Mouse (Mus musculus) MEL (cell line): ENCODE measurements around the gene Vmn1r115. TPM values are rescaled to one million over a fixed set of nuclear protein-coding genes. Genes with fewer than 3 reads are reported as not detected.
"Not testable (repeated sequence)": the region's sequence is repeated elsewhere in the genome, so short reads cannot be mapped to it uniquely, and the experiment has no call there.

Experiments used
- DNase-seq: peaks from one replicate; pipeline ENCODE4 v3.0.0; 2011; ENCODE audit warnings: low read depth, low spot score
- H3K27ac ChIP-seq: 2 replicates; pipeline ENCODE4 v1.5.1; 2012; ENCODE audit warnings: low read depth, mild to moderate bottlenecking, control low read depth, low read length, moderate library complexity; ENCODE audit not compliant: control insufficient read depth
- H3K27me3 ChIP-seq, 2 experiments: fragments of 150-350 bp in 1 of 2; sonication (generic) in 1 of 2; 2 replicates each; pipeline ENCODE4 v1.6.1; 2012; ENCODE audit warnings: low read length in 2 of 2, mild to moderate bottlenecking in 2 of 2, improper control_type of control experiment in 1 of 2, moderate library complexity in 1 of 2; ENCODE audit not compliant: insufficient read depth in 2 of 2, control insufficient read depth in 1 of 2
- H3K36me3 ChIP-seq, 2 experiments: 2 replicates each; pipeline ENCODE4 v1.6.1; 2012 to 2014; ENCODE audit warnings: low read length in 2 of 2, improper control_type of control experiment in 1 of 2, inconsistent platforms in 1 of 2, mild to moderate bottlenecking in 1 of 2; ENCODE audit not compliant: insufficient read depth in 2 of 2, control insufficient read depth in 1 of 2
- H3K4me1 ChIP-seq, 2 experiments: fragments of 150-350 bp in 1 of 2; sonication (generic) in 1 of 2; 2 replicates each; pipeline ENCODE4 v1.6.1; 2012; ENCODE audit warnings: low read length in 2 of 2, improper control_type of control experiment in 1 of 2, mild to moderate bottlenecking in 1 of 2; ENCODE audit not compliant: insufficient read depth in 2 of 2, control insufficient read depth in 1 of 2
- H3K4me3 ChIP-seq, 2 experiments: fragments of 150-350 bp in 1 of 2; sonication (generic) in 1 of 2; 2 replicates each; pipeline ENCODE4 v1.5.1; 2012; ENCODE audit warnings: low read depth in 2 of 2, low read length in 2 of 2, mild to moderate bottlenecking in 2 of 2, moderate library complexity in 2 of 2, control low read depth in 1 of 2, improper control_type of control experiment in 1 of 2; ENCODE audit not compliant: control insufficient read depth in 1 of 2, insufficient read depth in 1 of 2
- H3K79me2 ChIP-seq: 2 replicates; pipeline ENCODE4 v1.6.1; 2012; ENCODE audit warnings: mild to moderate bottlenecking, low read length, moderate library complexity; ENCODE audit not compliant: control insufficient read depth, poor library complexity, insufficient read depth
- H3K9ac ChIP-seq: 2 replicates; pipeline ENCODE4 v1.6.1; 2012; ENCODE audit warnings: low read depth, mild to moderate bottlenecking, control low read depth, low read length, moderate library complexity; ENCODE audit not compliant: control insufficient read depth, poor library complexity, severe bottlenecking
- H3K9me3 ChIP-seq: fragments of 150-350 bp; sonication (generic); replicated peaks from 2 replicates; pipeline ENCODE4 v1.6.1; 2012; ENCODE audit warnings: mild to moderate bottlenecking, low read length, improper control_type of control experiment, moderate library complexity; ENCODE audit not compliant: insufficient read depth
- polyA plus RNA-seq, 2 experiments: library from polyadenylated mRNA; stranded (reverse) in 1 of 2; unstranded in 1 of 2; fragments of >175 nt in 1 of 2; fragments of >200 nt in 1 of 2; gene quantifications; 2 replicates each; pipeline versions ENCODE4 v1.2.1 to v1.2.4; 2012; ENCODE audit warnings: low replicate concordance in 2 of 2, low read depth in 1 of 2; ENCODE audit not compliant: insufficient read length in 2 of 2, insufficient read depth in 1 of 2, missing spikeins in 1 of 2
- total RNA-seq: library from RNA; depleted of rRNA; stranded (reverse); fragments of 300-350 nt; gene quantifications from 2 replicates; pipeline ENCODE4 v1.2.3, GENCODE M21; 2012; rRNA removed

Gene Vmn1r115
- not detected in 2 replicates for total RNA-seq
- not detected for polyA plus RNA-seq

- not testable (repeated sequence) for H3K4me3 ChIP-seq, H3K9me3 ChIP-seq, H3K9ac ChIP-seq, H3K36me3 ChIP-seq, H3K27me3 ChIP-seq, H3K79me2 ChIP-seq, H3K27ac ChIP-seq, H3K4me1 ChIP-seq, DNase-seq
Observed at GRCm38 (mm10) chr7:20844885-20845284, at the start of gene Vmn1r115. Gene Vmn1r115, minus strand, starts transcription at chr7:20844985.

GRCm38 (mm10) chr7:20884021-20884420, 39.2 kb upstream of the Vmn1r115 start, which contains the start of gene Vmn1r117:
Gene Vmn1r117, minus strand, starts transcription at chr7:20884121.
- not testable (repeated sequence) for H3K27ac ChIP-seq, H3K9ac ChIP-seq, H3K36me3 ChIP-seq, H3K9me3 ChIP-seq, H3K4me1 ChIP-seq, H3K79me2 ChIP-seq, DNase-seq, H3K27me3 ChIP-seq, H3K4me3 ChIP-seq

GRCm38 (mm10) chr7:20871956-20872355, 27.2 kb upstream of the Vmn1r115 start, which contains the start of gene Vmn1r116:
Gene Vmn1r116, plus strand, starts transcription at chr7:20872256.
- DNase-seq, H3K9ac ChIP-seq: not testable (repeated sequence)

GRCm38 (mm10) chr7:20812086-20812485, 32.7 kb downstream of the Vmn1r115 start, which contains the start of gene Vmn1r114:
Gene Vmn1r114, minus strand, starts transcription at chr7:20812186.
- H3K79me2 ChIP-seq, H3K27ac ChIP-seq, H3K4me3 ChIP-seq, H3K4me1 ChIP-seq, H3K9me3 ChIP-seq, H3K9ac ChIP-seq, H3K27me3 ChIP-seq, DNase-seq, H3K36me3 ChIP-seq: not testable (repeated sequence)

More at GRCm38 (mm10) chr7:20871956-20872355, 27.2 kb upstream of the Vmn1r115 start, which contains the start of gene Vmn1r116:
- H3K36me3 ChIP-seq, H3K27me3 ChIP-seq, H3K4me3 ChIP-seq, H3K9me3 ChIP-seq, H3K27ac ChIP-seq, H3K79me2 ChIP-seq, H3K4me1 ChIP-seq: not testable (repeated sequence)

Other genes with a start within 250 kb of the Vmn1r115 start
- gene Gm4513, start 246.0 kb downstream of the Vmn1r115 start, total RNA-seq: not detected in 2 replicates
- not detected for gene Gm4513, start 246.0 kb downstream of the Vmn1r115 start, polyA plus RNA-seq
- not detected in 2 replicates for gene Vmn1r107, start 176.1 kb downstream of the Vmn1r115 start, total RNA-seq
- not detected for gene Vmn1r107, start 176.1 kb downstream of the Vmn1r115 start, polyA plus RNA-seq
- not detected in 2 replicates for gene Vmn1r111, start 141.8 kb downstream of the Vmn1r115 start, total RNA-seq
- not detected for gene Vmn1r111, start 141.8 kb downstream of the Vmn1r115 start, polyA plus RNA-seq
- gene Gm10668, start 114.4 kb downstream of the Vmn1r115 start, total RNA-seq: not detected in 2 replicates
- not detected for gene Gm10668, start 114.4 kb downstream of the Vmn1r115 start, polyA plus RNA-seq
- gene Vmn1r112, start 73.8 kb downstream of the Vmn1r115 start, total RNA-seq: not detected in 2 replicates
- gene Vmn1r112, start 73.8 kb downstream of the Vmn1r115 start, polyA plus RNA-seq: not detected
- gene Vmn1r113, start 57.7 kb downstream of the Vmn1r115 start, total RNA-seq: not detected in 2 replicates
- gene Vmn1r113, start 57.7 kb downstream of the Vmn1r115 start, polyA plus RNA-seq: not detected
- gene Vmn1r114, start 32.8 kb downstream of the Vmn1r115 start, total RNA-seq: not detected in 2 replicates
- not detected for gene Vmn1r114, start 32.8 kb downstream of the Vmn1r115 start, polyA plus RNA-seq
- gene Vmn1r116, start 27.3 kb upstream of the Vmn1r115 start, total RNA-seq: not detected in 2 replicates
- gene Vmn1r116, start 27.3 kb upstream of the Vmn1r115 start, polyA plus RNA-seq: not detected
- gene Vmn1r117, start 39.1 kb upstream of the Vmn1r115 start, total RNA-seq: not detected in 2 replicates
- not detected for gene Vmn1r117, start 39.1 kb upstream of the Vmn1r115 start, polyA plus RNA-seq
- not detected in 2 replicates for gene Vmn1r118, start 67.4 kb upstream of the Vmn1r115 start, total RNA-seq
- gene Vmn1r118, start 67.4 kb upstream of the Vmn1r115 start, polyA plus RNA-seq: not detected
- gene Vmn1r119, start 167.5 kb upstream of the Vmn1r115 start, total RNA-seq: not detected in 2 replicates
- not detected for gene Vmn1r119, start 167.5 kb upstream of the Vmn1r115 start, polyA plus RNA-seq
- not detected in 2 replicates for gene Vmn1r120, start 208.8 kb upstream of the Vmn1r115 start, total RNA-seq
- gene Vmn1r120, start 208.8 kb upstream of the Vmn1r115 start, polyA plus RNA-seq: not detected